Mouse (Mus musculus): ENCODE measurements at regions not wholly inside any gene's neighbourhood (a gene's known extent, or its start where the extent isn't known, plus 50 kb on each side); places are given as distances from the start of the nearest gene placed in this dataset.

DNA sequence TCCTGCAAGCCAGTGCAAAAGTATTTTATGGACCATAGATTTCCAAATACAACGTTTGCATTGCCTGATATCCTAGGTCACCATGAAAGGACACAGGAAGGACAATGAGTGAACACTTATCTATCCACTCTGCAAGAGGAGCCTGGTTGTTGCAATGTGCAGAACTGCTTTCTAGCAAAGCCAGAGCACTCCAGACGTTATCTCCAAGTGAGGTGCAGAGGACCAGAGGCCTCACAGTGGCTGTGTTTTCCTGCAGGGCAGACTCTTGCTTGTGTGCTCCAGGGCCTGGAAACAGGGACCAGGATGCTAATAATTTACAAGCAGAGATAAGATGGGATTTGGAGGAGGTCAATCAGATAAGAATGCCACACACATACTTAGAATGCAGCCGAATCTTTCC is 226.0 kb upstream of the Spdye4c start:
- no peak overlapping the region for H3K27ac ChIP-seq (ENCODE audit: low read length)
- no peak overlapping the region for H3K4me3 ChIP-seq (ENCODE audit: low read length)
- no peaks in the 10 kb centered on the region for H3K36me3 ChIP-seq (ENCODE audit: control insufficient read depth, insufficient read depth, low read length)
- no peaks in the 10 kb centered on the region for H3K9me3 ChIP-seq (ENCODE audit: control insufficient read depth, low read length)
- H3K4me1 ChIP-seq (replicated peaks; ENCODE audit: control insufficient read depth, insufficient read depth, low read length): peaks cover 7% of the 10 kb centered on the region
- no peak overlapping the region for H3K4me2 ChIP-seq (ENCODE audit: low read depth, low read length)
- ATAC-seq (ENCODE audit: low read depth): no peak
- H3K9ac ChIP-seq (ENCODE audit: low read length): no peak overlapping the region
- WGBS: 19% methylated on average over 3 of the region's 3 CpGs
- H3K27me3 ChIP-seq (ENCODE audit: control insufficient read depth, insufficient read depth, low read depth, low read length): no peaks in the 10 kb centered on the region

DNA sequence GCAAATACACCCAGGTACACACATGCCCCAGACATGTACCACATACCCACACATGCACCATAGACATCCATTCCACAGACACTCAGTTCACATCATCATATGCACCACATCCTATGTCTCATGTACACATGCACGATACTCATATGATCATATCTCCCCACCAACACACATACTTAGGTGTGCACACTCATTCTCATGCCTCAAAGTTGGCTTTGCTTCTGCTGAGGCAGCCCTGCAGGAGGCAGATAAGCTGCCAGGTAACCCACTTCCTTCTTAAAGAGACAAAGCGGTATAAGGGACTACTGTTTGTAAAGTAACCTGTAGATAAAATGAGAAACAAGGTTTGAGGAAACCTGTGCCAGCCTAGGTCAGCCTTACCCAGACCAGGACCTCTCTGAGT is 225.2 kb upstream of the Spdye4c start:
- no peaks in the 10 kb centered on the region for H3K9me3 ChIP-seq (ENCODE audit: control insufficient read depth, low read length)

DNA sequence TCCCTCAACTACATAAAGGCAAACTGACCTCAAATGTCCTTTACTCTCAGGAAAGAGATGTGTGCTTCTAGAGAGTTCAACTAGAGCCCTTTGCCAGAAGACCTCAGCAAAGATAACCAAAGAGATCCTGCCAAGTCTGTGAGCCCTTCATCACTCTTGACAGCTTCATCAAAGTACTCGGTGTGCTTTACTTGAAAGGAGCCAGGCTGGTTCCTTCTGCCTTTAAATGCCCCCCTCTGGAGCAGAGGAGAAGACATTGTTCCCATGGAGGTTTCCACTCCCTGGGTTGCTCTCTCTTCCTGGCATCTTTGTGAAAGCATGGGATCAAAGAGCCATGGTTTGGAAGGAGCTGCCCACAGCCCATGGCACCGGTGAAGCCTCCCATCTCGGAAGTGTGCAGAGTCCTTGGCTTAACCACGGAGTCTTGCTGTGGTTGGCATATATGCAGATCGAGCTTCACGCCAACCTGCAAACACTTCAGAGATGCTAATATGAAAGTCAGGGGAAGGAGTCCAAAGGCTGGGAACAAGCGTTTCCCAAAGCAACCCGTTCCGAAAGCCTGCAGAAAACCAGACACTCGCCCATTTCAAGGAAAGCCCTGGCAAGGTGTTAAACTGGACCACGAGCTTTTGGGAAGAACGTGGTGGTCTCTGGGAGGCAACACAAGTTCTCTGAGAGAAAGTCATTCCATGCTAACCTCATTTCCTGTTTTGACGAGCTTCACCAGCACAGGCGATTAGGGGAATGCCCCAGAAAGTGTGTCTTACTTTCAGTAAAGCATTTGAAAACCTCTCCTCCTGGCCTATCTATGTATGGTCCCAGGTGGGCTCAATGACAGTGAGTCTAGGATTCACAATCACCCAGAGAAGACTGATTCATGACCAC is 223.5 kb upstream of the Spdye4c start:
- Histone ChIP-seq H3K4me2 (ENCODE audit: low read depth, low read length) (no peak overlapping the region), H3K27ac (ENCODE audit: low read length) (no peak overlapping the region), H3K9ac (ENCODE audit: low read length) (no peak overlapping the region), H3K36me3 (ENCODE audit: control insufficient read depth, insufficient read depth, low read length) (no peaks in the 10 kb centered on the region), H3K4me1 (replicated peaks; ENCODE audit: control insufficient read depth, insufficient read depth, low read length) (peaks cover 20% of the 10 kb centered on the region), H3K9me3 (ENCODE audit: control insufficient read depth, low read length) (no peaks in the 10 kb centered on the region), H3K27me3 (ENCODE audit: control insufficient read depth, insufficient read depth, low read depth, low read length) (no peaks in the 10 kb centered on the region), H3K4me3 (ENCODE audit: low read length) (no peak overlapping the region)
- no peak for ATAC-seq (ENCODE audit: low read depth)
- 77% methylated on average over 14 of the region's 14 CpGs for WGBS

More for the DNA sequence above, 225.2 kb upstream of the Spdye4c start:
- ATAC-seq (ENCODE audit: low read depth): no peak
- H3K27me3 ChIP-seq (ENCODE audit: control insufficient read depth, insufficient read depth, low read depth, low read length): no peaks in the 10 kb centered on the region
- H3K36me3 ChIP-seq (ENCODE audit: control insufficient read depth, insufficient read depth, low read length): no peaks in the 10 kb centered on the region
- H3K27ac ChIP-seq (ENCODE audit: low read length): no peak overlapping the region
- peaks cover 12% of the 10 kb centered on the region for H3K4me1 ChIP-seq (replicated peaks; ENCODE audit: control insufficient read depth, insufficient read depth, low read length)
- no peak overlapping the region for H3K9ac ChIP-seq (ENCODE audit: low read length)
- no peak overlapping the region for H3K4me3 ChIP-seq (ENCODE audit: low read length)
- H3K4me2 ChIP-seq (ENCODE audit: low read depth, low read length): no peak overlapping the region
- 89% methylated on average over 2 of the region's 2 CpGs for WGBS

DNA sequence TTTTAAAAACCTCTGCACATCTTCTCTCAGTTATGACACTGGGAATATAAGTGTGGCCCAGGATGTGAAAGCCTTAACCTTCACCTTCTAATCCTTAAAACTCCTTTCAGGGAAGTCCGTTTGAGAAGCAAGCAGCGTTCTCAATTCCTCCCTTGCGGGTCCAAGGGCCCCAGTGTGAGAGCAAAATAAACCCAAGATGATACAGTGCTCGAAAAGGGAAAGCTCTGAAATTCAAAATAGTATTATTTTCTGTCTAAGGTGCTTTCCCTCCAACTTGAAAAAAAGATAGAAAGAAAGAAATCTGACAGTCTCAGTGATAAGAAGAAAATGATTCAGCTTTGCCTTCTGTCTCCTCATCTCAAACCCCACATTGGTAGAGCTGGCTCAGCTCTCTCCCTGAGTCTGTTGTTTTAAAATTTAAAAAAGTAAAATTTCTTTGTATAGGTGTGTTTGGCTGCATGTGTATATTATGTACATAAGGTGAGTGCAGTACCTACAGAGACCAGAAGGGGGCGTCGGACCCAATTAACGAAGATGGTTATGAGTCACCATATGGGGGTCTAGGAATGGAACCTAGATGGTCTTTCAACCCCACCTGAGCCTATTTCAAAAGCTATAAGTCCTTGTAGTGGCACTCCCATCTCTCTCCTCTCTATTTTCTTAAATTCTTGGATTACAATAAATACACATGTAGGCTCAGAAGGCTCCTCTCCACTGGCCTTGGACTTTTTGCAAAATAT is 222.3 kb upstream of the Spdye4c start:
- Histone ChIP-seq H3K27ac (ENCODE audit: low read length) (no peak overlapping the region), H3K27me3 (ENCODE audit: control insufficient read depth, insufficient read depth, low read depth, low read length) (no peaks in the 10 kb centered on the region), H3K9me3 (ENCODE audit: control insufficient read depth, low read length) (no peaks in the 10 kb centered on the region), H3K36me3 (ENCODE audit: control insufficient read depth, insufficient read depth, low read length) (no peaks in the 10 kb centered on the region), H3K4me2 (ENCODE audit: low read depth, low read length) (no peak overlapping the region), H3K4me3 (ENCODE audit: low read length) (no peak overlapping the region), H3K4me1 (replicated peaks; ENCODE audit: control insufficient read depth, insufficient read depth, low read length) (peaks cover 25% of the 10 kb centered on the region), H3K9ac (ENCODE audit: low read length) (no peak overlapping the region)
- 70% methylated on average over 7 of the region's 7 CpGs for WGBS
- ATAC-seq (ENCODE audit: low read depth): no peak

DNA sequence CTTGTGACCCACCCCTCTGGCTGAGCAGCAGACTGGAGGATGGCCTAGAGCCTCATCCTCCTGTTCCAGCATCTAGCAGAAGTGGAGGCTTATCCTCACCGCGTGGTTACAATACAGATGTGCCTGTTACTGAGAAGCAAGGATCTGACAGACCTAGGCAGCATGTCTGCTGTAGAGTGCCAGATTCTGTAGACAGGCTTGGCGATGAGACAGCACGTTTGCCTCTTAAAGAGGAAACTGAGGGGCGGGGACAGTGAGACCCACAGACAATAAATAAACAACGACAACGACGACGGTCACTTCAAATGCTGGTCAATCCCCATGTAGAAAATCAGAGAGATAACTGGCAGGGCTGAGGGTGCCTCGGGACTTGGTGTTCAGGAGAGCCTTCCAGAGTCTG is 220.2 kb upstream of the Spdye4c start:
- no peak overlapping the region for H3K9ac ChIP-seq (ENCODE audit: low read length)
- H3K4me2 ChIP-seq (ENCODE audit: low read depth, low read length): peak overlapping the region; percentile 13; the same call in 1 of the 2 replicates
- peak; percentile 64; the same call in 1 of the 2 replicates for ATAC-seq (ENCODE audit: low read depth)
- H3K27me3 ChIP-seq (ENCODE audit: control insufficient read depth, insufficient read depth, low read depth, low read length): no peaks in the 10 kb centered on the region
- no peaks in the 10 kb centered on the region for H3K36me3 ChIP-seq (ENCODE audit: control insufficient read depth, insufficient read depth, low read length)
- H3K9me3 ChIP-seq (ENCODE audit: control insufficient read depth, low read length): no peaks in the 10 kb centered on the region
- no peak overlapping the region for H3K4me3 ChIP-seq (ENCODE audit: low read length)
- no peak overlapping the region for H3K27ac ChIP-seq (ENCODE audit: low read length)
- peaks cover 23% of the 10 kb centered on the region for H3K4me1 ChIP-seq (replicated peaks; ENCODE audit: control insufficient read depth, insufficient read depth, low read length)
- 30% methylated on average over 10 of the region's 10 CpGs for WGBS

DNA sequence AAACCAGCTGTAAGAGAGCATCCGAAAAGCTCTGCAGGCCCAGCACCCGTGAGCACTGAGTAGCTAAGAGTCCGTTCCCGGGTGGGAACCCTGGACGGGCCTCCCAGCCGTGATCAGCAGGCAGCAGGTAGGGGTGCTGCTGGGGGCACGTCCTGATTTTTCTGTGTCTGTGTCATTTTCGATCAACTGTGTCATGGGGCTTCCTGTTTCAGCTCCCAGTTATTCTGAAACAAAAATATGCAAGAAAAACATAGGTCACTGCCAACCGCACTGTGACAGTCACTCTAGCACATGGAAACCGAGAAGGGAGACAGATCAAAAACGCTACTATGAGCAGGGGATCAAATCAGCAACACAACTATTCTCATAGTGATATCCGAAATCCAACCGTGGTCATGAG is 218.8 kb upstream of the Spdye4c start:
- H3K4me1 ChIP-seq (replicated peaks; ENCODE audit: control insufficient read depth, insufficient read depth, low read length): peaks cover 23% of the 10 kb centered on the region
- H3K27ac ChIP-seq (ENCODE audit: low read length): no peak overlapping the region
- WGBS: 84% methylated on average over 13 of the region's 13 CpGs
- no peak overlapping the region for H3K9ac ChIP-seq (ENCODE audit: low read length)
- ATAC-seq (ENCODE audit: low read depth): no peak
- H3K4me3 ChIP-seq (ENCODE audit: low read length): no peak overlapping the region
- H3K9me3 ChIP-seq (ENCODE audit: control insufficient read depth, low read length): no peaks in the 10 kb centered on the region
- H3K27me3 ChIP-seq (ENCODE audit: control insufficient read depth, insufficient read depth, low read depth, low read length): no peaks in the 10 kb centered on the region
- no peaks in the 10 kb centered on the region for H3K36me3 ChIP-seq (ENCODE audit: control insufficient read depth, insufficient read depth, low read length)
- no peak overlapping the region for H3K4me2 ChIP-seq (ENCODE audit: low read depth, low read length)

DNA sequence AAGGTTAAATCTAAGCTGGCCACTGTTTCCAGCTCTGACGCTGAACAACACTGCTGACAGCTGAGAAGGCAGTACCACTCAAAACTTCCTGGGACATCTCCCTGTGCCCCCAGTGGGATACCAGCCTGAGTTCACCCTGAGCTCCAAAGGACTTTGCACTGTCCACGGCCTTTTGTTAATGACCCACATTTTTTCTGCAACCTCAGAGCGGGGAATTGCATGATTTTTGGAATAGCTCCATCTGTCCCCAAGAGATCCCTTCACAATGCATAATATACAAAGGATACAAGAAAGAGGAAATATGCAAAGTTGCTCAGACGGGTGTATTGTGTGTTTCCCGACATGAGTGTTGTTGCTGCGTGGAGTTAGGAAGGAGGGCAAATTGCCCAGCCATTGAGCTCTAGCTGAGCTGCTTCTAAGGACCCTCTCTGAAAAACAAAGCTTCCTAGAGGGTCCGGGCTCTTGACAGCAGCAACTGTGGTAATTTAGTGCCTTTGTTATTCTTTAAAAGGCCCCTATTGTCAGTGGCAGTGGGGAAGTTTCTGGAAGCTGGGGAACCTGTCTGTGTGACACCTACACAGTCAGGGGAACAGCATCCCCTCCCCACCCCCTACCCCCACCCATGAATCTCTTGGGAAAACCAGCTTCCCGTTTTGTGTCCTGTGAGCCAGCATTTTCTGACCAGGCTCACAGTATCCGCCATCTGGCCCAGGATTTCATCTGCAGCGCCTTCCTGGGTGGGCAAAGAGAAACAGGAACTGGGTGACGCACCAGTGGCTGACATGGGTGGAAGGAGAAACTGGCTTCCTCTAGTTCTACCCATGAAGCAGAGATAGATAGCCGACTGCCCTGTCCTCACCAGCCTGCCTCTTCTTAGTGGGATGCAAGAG is 217.4 kb upstream of the Spdye4c start:
- Histone ChIP-seq H3K27ac (ENCODE audit: low read length) (no peak overlapping the region), H3K4me3 (ENCODE audit: low read length) (no peak overlapping the region), H3K4me1 (replicated peaks; ENCODE audit: control insufficient read depth, insufficient read depth, low read length) (peaks cover 23% of the 10 kb centered on the region), H3K9me3 (ENCODE audit: control insufficient read depth, low read length) (no peaks in the 10 kb centered on the region), H3K27me3 (ENCODE audit: control insufficient read depth, insufficient read depth, low read depth, low read length) (no peaks in the 10 kb centered on the region), H3K36me3 (ENCODE audit: control insufficient read depth, insufficient read depth, low read length) (no peaks in the 10 kb centered on the region), H3K9ac (ENCODE audit: low read length) (no peak overlapping the region), H3K4me2 (ENCODE audit: low read depth, low read length) (no peak overlapping the region)
- ATAC-seq (ENCODE audit: low read depth): peak; percentile 30
- WGBS: 52% methylated on average over 12 of the region's 12 CpGs

DNA sequence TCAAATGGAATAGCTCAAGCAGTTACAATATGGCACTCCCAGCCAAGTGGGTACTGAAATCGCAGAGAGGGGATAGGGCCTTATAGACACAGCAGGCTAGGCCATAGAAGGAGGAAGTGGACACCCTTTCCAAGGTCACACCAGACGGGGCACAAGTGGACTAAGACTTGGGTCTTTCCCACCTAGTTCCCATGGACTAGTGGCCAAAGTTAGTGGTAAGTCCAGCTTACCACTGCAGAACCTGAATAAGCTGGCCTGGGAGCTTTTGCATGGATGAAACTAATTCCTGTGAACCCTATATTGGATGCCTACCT is 216.8 kb upstream of the Spdye4c start:
- WGBS: 92% methylated on average over 2 of the region's 2 CpGs
- H3K27ac ChIP-seq (ENCODE audit: low read length): no peak overlapping the region
- H3K36me3 ChIP-seq (ENCODE audit: control insufficient read depth, insufficient read depth, low read length): no peaks in the 10 kb centered on the region
- no peaks in the 10 kb centered on the region for H3K27me3 ChIP-seq (ENCODE audit: control insufficient read depth, insufficient read depth, low read depth, low read length)
- H3K4me1 ChIP-seq (replicated peaks; ENCODE audit: control insufficient read depth, insufficient read depth, low read length): peaks cover 23% of the 10 kb centered on the region
- H3K4me3 ChIP-seq (ENCODE audit: low read length): no peak overlapping the region
- H3K9ac ChIP-seq (ENCODE audit: low read length): no peak overlapping the region
- ATAC-seq (ENCODE audit: low read depth): no peak
- no peak overlapping the region for H3K4me2 ChIP-seq (ENCODE audit: low read depth, low read length)
- no peaks in the 10 kb centered on the region for H3K9me3 ChIP-seq (ENCODE audit: control insufficient read depth, low read length)

DNA sequence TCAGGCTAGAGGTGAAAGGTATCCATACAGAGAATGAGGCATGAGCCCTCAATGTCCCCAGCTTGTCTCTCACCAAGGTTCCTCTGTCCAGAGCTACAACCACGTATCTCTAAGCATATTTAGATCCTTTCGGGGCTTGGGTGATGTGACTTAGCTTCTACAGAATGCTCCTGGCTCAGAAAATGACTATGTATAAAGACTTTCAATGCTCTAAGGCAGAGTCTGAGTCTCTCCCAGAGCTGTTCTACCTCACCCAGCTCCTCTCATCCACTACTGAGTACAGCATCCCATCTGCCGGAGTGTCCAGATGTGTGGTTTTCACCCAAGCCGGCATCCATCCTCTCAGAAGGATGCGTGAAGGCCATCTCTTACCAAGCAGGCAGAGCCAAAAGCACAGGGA is 216.1 kb upstream of the Spdye4c start:
- H3K9me3 ChIP-seq (ENCODE audit: control insufficient read depth, low read length): no peaks in the 10 kb centered on the region
- no peak overlapping the region for H3K9ac ChIP-seq (ENCODE audit: low read length)
- no peak for ATAC-seq (ENCODE audit: low read depth)
- no peaks in the 10 kb centered on the region for H3K27me3 ChIP-seq (ENCODE audit: control insufficient read depth, insufficient read depth, low read depth, low read length)
- H3K27ac ChIP-seq (ENCODE audit: low read length): no peak overlapping the region
- H3K36me3 ChIP-seq (ENCODE audit: control insufficient read depth, insufficient read depth, low read length): no peaks in the 10 kb centered on the region
- peaks cover 29% of the 10 kb centered on the region for H3K4me1 ChIP-seq (replicated peaks; ENCODE audit: control insufficient read depth, insufficient read depth, low read length)
- H3K4me2 ChIP-seq (ENCODE audit: low read depth, low read length): no peak overlapping the region
- 94% methylated on average over 5 of the region's 5 CpGs for WGBS
- H3K4me3 ChIP-seq (ENCODE audit: low read length): no peak overlapping the region

Data from lung, embryonic 16.5 days (tissue).